ENCODE assay signal across 9 mouse cellular contexts in the genomic region with DNA sequence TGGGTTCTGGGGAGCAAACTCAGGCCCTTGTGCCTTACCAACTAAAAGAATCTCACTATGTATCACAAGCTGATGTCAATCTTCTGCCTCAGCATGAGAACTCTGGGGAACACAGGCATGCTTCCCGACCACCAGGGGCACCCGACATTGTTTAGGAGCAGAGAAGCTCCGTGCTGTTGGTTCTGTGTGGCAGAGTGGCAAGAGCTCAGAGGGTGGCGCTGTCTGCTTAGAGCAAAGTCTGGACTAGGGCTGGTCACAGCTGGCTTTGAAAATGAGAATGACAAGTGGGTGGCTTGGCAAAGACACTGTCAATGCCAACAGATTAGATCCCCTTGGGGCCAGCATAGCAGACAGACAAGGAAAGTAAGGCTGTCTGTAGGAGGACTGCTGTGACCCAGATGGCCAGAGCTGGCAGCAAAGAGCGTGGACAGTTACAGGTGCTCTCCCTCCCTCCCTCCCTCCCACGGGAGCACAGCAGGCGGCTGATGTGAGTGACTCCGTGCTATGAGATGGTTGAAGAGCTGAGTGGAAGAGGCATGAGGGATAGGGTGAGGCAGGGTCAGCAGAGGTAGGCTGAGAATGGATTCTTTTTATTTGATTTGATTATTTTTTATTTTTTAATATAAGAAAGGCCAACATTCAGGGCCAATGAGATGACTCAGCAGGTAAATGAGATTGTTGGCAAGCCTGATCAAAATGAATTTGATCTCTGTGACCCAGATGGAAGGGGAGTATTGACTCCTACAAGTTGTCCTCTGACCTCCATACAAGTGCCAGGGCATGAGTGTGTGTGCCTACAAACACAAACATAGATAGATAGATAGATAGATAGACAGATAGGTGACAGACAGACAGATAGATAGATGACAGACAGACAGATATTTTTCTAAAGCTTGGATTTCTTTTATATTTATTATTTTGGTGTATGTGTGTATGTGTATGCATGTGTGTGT. TPM values are rescaled to one million over a fixed set of nuclear protein-coding genes. Genes with fewer than 3 reads are reported as not detected.
DNase-seq lines count a peak whose midpoint lies in the region; ATAC-seq lines count a peak whose summit lies in the region.
"Had no signal": no experiment of that assay in that cellular context is flagged by ENCODE, and none has a peak within 500 bp of the region (broad histone marks: within the 10 kb centered on the region; RNA-seq: fewer than 3 reads in every experiment).

No protein-coding gene starts in this region.

- 9% methylated on average over 8 of the region's 8 CpGs for WGBS in heart, embryonic 15.5 days
- WGBS in heart, embryonic 11.5 days (ENCODE audit: insufficient replicate concordance) = 15% methylated on average over 8 of the region's 8 CpGs
- WGBS in midbrain, embryonic 10.5 days = 26% methylated on average over 8 of the region's 8 CpGs
- 10% methylated on average over 8 of the region's 8 CpGs for WGBS in midbrain, embryonic 15.5 days

- ATAC-seq in heart, embryonic 15.5 days (replicated peaks; ENCODE audit: insufficient number of reproducible peaks, insufficient read depth, low FRiP score, low read depth) = 0 out of 2 replicates have a peak, but pooled peaks have one; percentile 39
- ATAC-seq in heart, embryonic 11.5 days (replicated peaks; ENCODE audit: insufficient number of reproducible peaks, low FRiP score, low TSS enrichment) = no peak
- no peak for ATAC-seq in midbrain, embryonic 15.5 days (replicated peaks)
- no peak for ATAC-seq in activated CD4-positive, CD25-positive, alpha-beta regulatory T cell, adult 4 months
- ATAC-seq in erythroblast, adult 5-6 weeks (replicated peaks; ENCODE audit: low FRiP score, poor library complexity, severe bottlenecking) = no peak
- ATAC-seq: midbrain, embryonic 13.5 days had no signal

- peak; percentile 23 for DNase-seq in midbrain, embryonic 10.5 days (ENCODE audit: low spot score)
- peak; percentile 19 to 27 for DNase-seq in adrenal gland, postnatal 36 days
- peak; percentile 57 for DNase-seq in retina, embryonic 14.5 days (ENCODE audit: low spot score)

- H3K36me3 ChIP-seq in heart, embryonic 15.5 days = no peaks in the 10 kb centered on the region
- no peaks in the 10 kb centered on the region for H3K36me3 ChIP-seq in heart, embryonic 11.5 days (ENCODE audit: control insufficient read depth, insufficient read depth, low read length)
- H3K36me3 ChIP-seq in midbrain, embryonic 10.5 days = no peaks in the 10 kb centered on the region
- H3K36me3 ChIP-seq in midbrain, embryonic 15.5 days (replicated peaks) = no peaks in the 10 kb centered on the region
- H3K36me3 ChIP-seq: midbrain, embryonic 13.5 days had no signal

- H3K9me3 ChIP-seq in heart, embryonic 15.5 days (replicated peaks) = no peaks in the 10 kb centered on the region
- H3K9me3 ChIP-seq in heart, embryonic 11.5 days (replicated peaks; ENCODE audit: control insufficient read depth, low read length) = no peaks in the 10 kb centered on the region
- H3K9me3 ChIP-seq in midbrain, embryonic 10.5 days (replicated peaks) = no peaks in the 10 kb centered on the region
- H3K9me3 ChIP-seq in midbrain, embryonic 15.5 days = no peaks in the 10 kb centered on the region
- H3K9me3 ChIP-seq: midbrain, embryonic 13.5 days had no signal

- H3K27ac ChIP-seq in heart, embryonic 15.5 days = no peak overlapping the region
- H3K27ac ChIP-seq in heart, embryonic 11.5 days (ENCODE audit: low read depth, low read length) = no peak overlapping the region
- no peak overlapping the region for H3K27ac ChIP-seq in midbrain, embryonic 10.5 days (replicated peaks)
- no peak overlapping the region for H3K27ac ChIP-seq in midbrain, embryonic 15.5 days
- H3K27ac ChIP-seq: midbrain, embryonic 13.5 days had no signal

- H3K4me1 ChIP-seq in heart, embryonic 15.5 days (replicated peaks) = peaks cover 4% of the 10 kb centered on the region
- no peaks in the 10 kb centered on the region for H3K4me1 ChIP-seq in heart, embryonic 11.5 days (ENCODE audit: control insufficient read depth, insufficient read depth, low read length)
- peaks cover 8% of the 10 kb centered on the region; the same call in 1 of the 2 replicates for H3K4me1 ChIP-seq in midbrain, embryonic 10.5 days
- peaks cover 4% of the 10 kb centered on the region; the same call in 1 of the 2 replicates for H3K4me1 ChIP-seq in midbrain, embryonic 15.5 days

- no peak overlapping the region for H3K9ac ChIP-seq in heart, embryonic 15.5 days
- no peak overlapping the region for H3K9ac ChIP-seq in heart, embryonic 11.5 days (ENCODE audit: low read depth, low read length)
- no peak overlapping the region for H3K9ac ChIP-seq in midbrain, embryonic 15.5 days
- H3K9ac ChIP-seq: midbrain, embryonic 13.5 days had no signal

- H3K4me3 ChIP-seq in heart, embryonic 15.5 days = no peak overlapping the region
- no peak overlapping the region for H3K4me3 ChIP-seq in heart, embryonic 11.5 days (ENCODE audit: low read depth, low read length)
- H3K4me3 ChIP-seq in midbrain, embryonic 10.5 days = no peak overlapping the region
- no peak overlapping the region for H3K4me3 ChIP-seq in midbrain, embryonic 15.5 days
- H3K4me3 ChIP-seq: midbrain, embryonic 13.5 days had no signal

- no peak overlapping the region for H3K4me2 ChIP-seq in heart, embryonic 15.5 days
- no peak overlapping the region for H3K4me2 ChIP-seq in heart, embryonic 11.5 days
- H3K4me2 ChIP-seq in midbrain, embryonic 15.5 days = no peak overlapping the region
- H3K4me2 ChIP-seq: midbrain, embryonic 13.5 days had no signal

- H3K27me3 ChIP-seq in heart, embryonic 15.5 days = peaks cover 28% of the 10 kb centered on the region
- H3K27me3 ChIP-seq in heart, embryonic 11.5 days (ENCODE audit: control insufficient read depth, insufficient read depth, low read length) = peaks cover 35% of the 10 kb centered on the region
- peaks cover 42% of the 10 kb centered on the region for H3K27me3 ChIP-seq in midbrain, embryonic 10.5 days (ENCODE audit: low read depth, poor library complexity, severe bottlenecking)
- peaks cover 4% of the 10 kb centered on the region; the same call in 1 of the 2 replicates for H3K27me3 ChIP-seq in midbrain, embryonic 15.5 days (replicated peaks)

RNA-seq across cellular contexts. Expression of gene Cyp4f17, which starts 26.0 kb away (rescaled TPM):
- 7.0 and 7.3 TPM in 2 replicates for polyA plus RNA-seq in heart, embryonic 15.5 days (2015; fragmentation: Nextera tagmentation; extraction: Ambion mirVana)
- polyA plus RNA-seq in heart, embryonic 11.5 days (2014; fragmentation: Nextera tagmentation; extraction: Ambion mirVana) = 4.6 and 5.1 TPM in 2 replicates
- polyA plus RNA-seq in midbrain, embryonic 10.5 days (2016; fragmentation: Nextera tagmentation; extraction: Ambion mirVana) = 6.4 and 8.7 TPM in 2 replicates
- 13.5 and 16.1 TPM in 2 replicates for polyA plus RNA-seq in midbrain, embryonic 15.5 days (2015; fragmentation: Nextera tagmentation; extraction: Ambion mirVana)
- 1 to 10 TPM; 6.9 to 8.8 TPM for total RNA-seq in adrenal gland, postnatal 36 days (2021)
- polyA plus RNA-seq in activated CD4-positive, CD25-positive, alpha-beta regulatory T cell, adult 4 months (2017; shearing (Covaris generic)) = 1 to 10 TPM; 7.5 to 8.8 TPM
- total RNA-seq in erythroblast, adult 5-6 weeks (2015; ENCODE audit: low replicate concordance) = not detected in 2 replicates
- not detected in 2 replicates for total RNA-seq in erythroblast, adult 5-6 weeks (2017; ENCODE audit: low replicate concordance)

RNA-seq across cellular contexts. Expression of gene Cyp4f39, which starts 27.3 kb away (rescaled TPM):
- polyA plus RNA-seq in heart, embryonic 15.5 days (2015; fragmentation: Nextera tagmentation; extraction: Ambion mirVana) = 0.49 and 0.58 TPM in 2 replicates
- polyA plus RNA-seq in heart, embryonic 11.5 days (2014; fragmentation: Nextera tagmentation; extraction: Ambion mirVana) = not detected in 2 replicates
- 0.15 and 0.87 TPM in 2 replicates for polyA plus RNA-seq in midbrain, embryonic 10.5 days (2016; fragmentation: Nextera tagmentation; extraction: Ambion mirVana)
- polyA plus RNA-seq in midbrain, embryonic 15.5 days (2015; fragmentation: Nextera tagmentation; extraction: Ambion mirVana) = 0.84 and 1.5 TPM in 2 replicates
- not detected for total RNA-seq in adrenal gland, postnatal 36 days (2021)
- polyA plus RNA-seq in activated CD4-positive, CD25-positive, alpha-beta regulatory T cell, adult 4 months (2017; shearing (Covaris generic)) = under 1 TPM in 1 of 2 experiments, not detected in 1; 0.68 TPM
- total RNA-seq in erythroblast, adult 5-6 weeks (2015; ENCODE audit: low replicate concordance) = not detected in 2 replicates
- 0.77 and 2.1 TPM in 2 replicates for total RNA-seq in erythroblast, adult 5-6 weeks (2017; ENCODE audit: low replicate concordance)

RNA-seq across cellular contexts. Expression of gene Pglyrp2, which starts 55.9 kb away (rescaled TPM):
- polyA plus RNA-seq in heart, embryonic 15.5 days (2015; fragmentation: Nextera tagmentation; extraction: Ambion mirVana) = 0.30 and 2.2 TPM in 2 replicates
- polyA plus RNA-seq in heart, embryonic 11.5 days (2014; fragmentation: Nextera tagmentation; extraction: Ambion mirVana) = 0.34 TPM in 1 of 2 replicates, not detected in the other
- 0.07 TPM in 1 of 2 replicates, not detected in the other for polyA plus RNA-seq in midbrain, embryonic 10.5 days (2016; fragmentation: Nextera tagmentation; extraction: Ambion mirVana)
- not detected in 2 replicates for polyA plus RNA-seq in midbrain, embryonic 15.5 days (2015; fragmentation: Nextera tagmentation; extraction: Ambion mirVana)
- total RNA-seq in adrenal gland, postnatal 36 days (2021) = under 1 TPM in 1 of 2 experiments, not detected in 1; 0.16 TPM
- polyA plus RNA-seq in activated CD4-positive, CD25-positive, alpha-beta regulatory T cell, adult 4 months (2017; shearing (Covaris generic)) = 10 to 100 TPM; 68.7 to 79.5 TPM
- total RNA-seq in erythroblast, adult 5-6 weeks (2015; ENCODE audit: low replicate concordance) = 1.3 TPM in 1 of 2 replicates, not detected in the other
- 0.84 TPM in 1 of 2 replicates, not detected in the other for total RNA-seq in erythroblast, adult 5-6 weeks (2017; ENCODE audit: low replicate concordance)
- polyA plus RNA-seq: midbrain, embryonic 13.5 days had no signal

RNA-seq across cellular contexts. Expression of gene Cyp4f16, which starts 56.5 kb away (rescaled TPM):
- 15.2 and 18.9 TPM in 2 replicates for polyA plus RNA-seq in heart, embryonic 15.5 days (2015; fragmentation: Nextera tagmentation; extraction: Ambion mirVana)
- polyA plus RNA-seq in heart, embryonic 11.5 days (2014; fragmentation: Nextera tagmentation; extraction: Ambion mirVana) = 12.6 and 15.9 TPM in 2 replicates
- 11.4 and 13.2 TPM in 2 replicates for polyA plus RNA-seq in midbrain, embryonic 10.5 days (2016; fragmentation: Nextera tagmentation; extraction: Ambion mirVana)
- 14.7 and 19.8 TPM in 2 replicates for polyA plus RNA-seq in midbrain, embryonic 15.5 days (2015; fragmentation: Nextera tagmentation; extraction: Ambion mirVana)
- total RNA-seq in adrenal gland, postnatal 36 days (2021) = 10 to 100 TPM; 10.1 to 12.4 TPM
- 1 to 10 TPM; 7.4 to 7.6 TPM for polyA plus RNA-seq in activated CD4-positive, CD25-positive, alpha-beta regulatory T cell, adult 4 months (2017; shearing (Covaris generic))
- 2.5 and 3.3 TPM in 2 replicates for total RNA-seq in erythroblast, adult 5-6 weeks (2015; ENCODE audit: low replicate concordance)
- 5.2 and 5.5 TPM in 2 replicates for total RNA-seq in erythroblast, adult 5-6 weeks (2017; ENCODE audit: low replicate concordance)

Comparison
In these comparisons a context has a peak if more than half of its experiments do, and no peak if none do; other contexts are left out.
1. RNA of gene Pglyrp2, which starts 55.9 kb away (polyA plus RNA-seq): 68.7 to 79.5 TPM in activated CD4-positive, CD25-positive, alpha-beta regulatory T cell, adult 4 months; 0.34 TPM in heart, embryonic 11.5 days, 0.30 to 2.2 TPM in heart, embryonic 15.5 days, 0.07 TPM in midbrain, embryonic 10.5 days and not detected in midbrain, embryonic 15.5 days; every median in the first group is over 10 times any median in the second.
2. Peak in every context shown above with its lines, with median percentiles within 50 percentile points of each other: DNase-seq.